Mouse (Mus musculus) CH12.LX (cell line): ENCODE measurements at regions not wholly inside any gene's neighbourhood (a gene's known extent, or its start where the extent isn't known, plus 50 kb on each side); places are given as distances from the start of the nearest gene placed in this dataset.

Experiments
- DNase-seq: peaks from one replicate; pipeline ENCODE4 v3.0.0-alpha.2; 2013; ENCODE audit errors: extremely low read depth
- H3K27ac ChIP-seq: 2 replicates; pipeline ENCODE4 v1.5.1; 2012; ENCODE audit warnings: low read depth, mild to moderate bottlenecking, control low read depth, moderate library complexity; ENCODE audit not compliant: insufficient read depth
- H3K27me3 ChIP-seq: replicated peaks from 2 replicates; pipeline ENCODE3; 2012; ENCODE audit warnings: inconsistent platforms
- H3K36me3 ChIP-seq, 2 experiments: replicated peaks in 1 of 2; 2 replicates each; pipeline versions ENCODE3 to v1.6.1; 2012; ENCODE audit warnings: inconsistent platforms in 1 of 2, low read length in 1 of 2, mild to moderate bottlenecking in 1 of 2, mixed read lengths in 1 of 2, moderate library complexity in 1 of 2; ENCODE audit not compliant: control insufficient read depth in 1 of 2, insufficient read depth in 1 of 2
- H3K4me1 ChIP-seq, 2 experiments: 2 replicates each; pipeline ENCODE4 v1.6.1; 2012; ENCODE audit warnings: inconsistent platforms in 1 of 2, moderate library complexity in 1 of 2; ENCODE audit not compliant: insufficient read depth in 2 of 2, control insufficient read depth in 1 of 2
- H3K4me2 ChIP-seq: 2 replicates; pipeline ENCODE4 v1.6.1; 2012; ENCODE audit warnings: low read depth, mild to moderate bottlenecking, control low read depth; ENCODE audit not compliant: poor library complexity, insufficient read depth, severe bottlenecking
- H3K4me3 ChIP-seq, 3 experiments: fragments of 150-350 bp in 1 of 3; sonication (generic) in 1 of 3; replicated peaks in 1 of 3; 2 replicates each; pipeline versions ENCODE3 to v1.5.1; 2011 to 2012; ENCODE audit warnings: low read depth in 2 of 3, low read length in 2 of 3, mild to moderate bottlenecking in 2 of 3, moderate library complexity in 2 of 3, control low read depth in 1 of 3, improper control_type of control experiment in 1 of 3, inconsistent platforms in 1 of 3, mixed read lengths in 1 of 3; ENCODE audit not compliant: poor library complexity in 1 of 3
- H3K79me2 ChIP-seq: replicated peaks from 2 replicates; pipeline ENCODE4 v1.6.1; 2012; ENCODE audit warnings: mild to moderate bottlenecking, moderate library complexity; ENCODE audit not compliant: control insufficient read depth, poor library complexity, insufficient read depth, severe bottlenecking; ENCODE audit errors: extremely low read depth
- H3K9ac ChIP-seq: 2 replicates; pipeline ENCODE4 v1.6.1; 2012; ENCODE audit warnings: low read depth, mild to moderate bottlenecking, control low read depth, moderate library complexity; ENCODE audit not compliant: insufficient read depth
- H3K9me3 ChIP-seq: replicated peaks from 2 replicates; pipeline ENCODE3; 2012; ENCODE audit warnings: low read length, inconsistent platforms, mixed read lengths
- BHLHE40 ChIP-seq: IDR thresholded peaks from 2 replicates; pipeline ENCODE4 v1.6.1; 2011; ENCODE audit warnings: mild to moderate bottlenecking, low read depth, low read length, improper control_type of control experiment
- CHD1 ChIP-seq: IDR thresholded peaks from 2 replicates; pipeline ENCODE4 v1.6.1; 2012; ENCODE audit warnings: low read depth, low read length, improper control_type of control experiment, inconsistent platforms
- CHD2 ChIP-seq: IDR thresholded peaks from 2 replicates; pipeline ENCODE4 v1.6.1; 2011; ENCODE audit warnings: low read length, improper control_type of control experiment
- ELF1 ChIP-seq: IDR thresholded peaks from 2 replicates; pipeline ENCODE4 v1.6.1; 2014; ENCODE audit warnings: low read depth, mild to moderate bottlenecking, inconsistent platforms, low read length, improper control_type of control experiment
- EP300 ChIP-seq: IDR thresholded peaks from 2 replicates; pipeline ENCODE4 v1.6.1; 2011; ENCODE audit warnings: low read length, improper control_type of control experiment
- GABPA ChIP-seq: IDR thresholded peaks from 2 replicates; pipeline ENCODE4 v1.6.1; 2012; ENCODE audit warnings: low read depth, low read length, improper control_type of control experiment, inconsistent platforms; ENCODE audit not compliant: insufficient replicate concordance
- HCFC1 ChIP-seq: IDR thresholded peaks from 2 replicates; pipeline ENCODE4 v1.6.1; 2012; ENCODE audit warnings: low read depth, mild to moderate bottlenecking, inconsistent platforms, low read length, improper control_type of control experiment
- JUN ChIP-seq: IDR thresholded peaks from 2 replicates; pipeline ENCODE4 v1.6.1; 2011; ENCODE audit warnings: low read depth, mild to moderate bottlenecking, low read length, improper control_type of control experiment, moderate library complexity; ENCODE audit not compliant: insufficient read depth
- JUND ChIP-seq: conservative IDR thresholded peaks from 2 replicates; pipeline ENCODE4 v1.6.1; 2011; ENCODE audit warnings: low read depth, low read length, improper control_type of control experiment
- MAFK ChIP-seq: IDR thresholded peaks from 2 replicates; pipeline ENCODE4 v1.6.1; 2011; ENCODE audit warnings: low read length, improper control_type of control experiment; ENCODE audit not compliant: insufficient replicate concordance
- MAX ChIP-seq: IDR thresholded peaks from 2 replicates; pipeline ENCODE4 v1.6.1; 2011; ENCODE audit warnings: low read length, improper control_type of control experiment
- MEF2A ChIP-seq: IDR thresholded peaks from 2 replicates; pipeline ENCODE4 v1.6.1; 2014; ENCODE audit warnings: low read depth, mild to moderate bottlenecking, inconsistent platforms, low read length, improper control_type of control experiment, borderline replicate concordance
- NRF1 ChIP-seq: IDR thresholded peaks from 2 replicates; pipeline ENCODE4 v1.6.1; 2014; ENCODE audit warnings: low read depth, mild to moderate bottlenecking, inconsistent platforms, low read length, improper control_type of control experiment, moderate library complexity
- POLR2A ChIP-seq: IDR thresholded peaks from 2 replicates; pipeline ENCODE4 v1.6.1; 2011; ENCODE audit warnings: low read depth, mild to moderate bottlenecking, improper control_type of control experiment, low read length
- POLR2AphosphoS2 ChIP-seq: IDR thresholded peaks from 2 replicates; pipeline ENCODE4 v1.6.1; 2011; ENCODE audit warnings: low read depth, low read length, improper control_type of control experiment
- RAD21 ChIP-seq: IDR thresholded peaks from 2 replicates; pipeline ENCODE4 v1.6.1; 2011; ENCODE audit warnings: low read depth, mild to moderate bottlenecking, low read length, improper control_type of control experiment, moderate library complexity
- SMC3 ChIP-seq: IDR thresholded peaks from 2 replicates; pipeline ENCODE4 v1.6.1; 2011; ENCODE audit warnings: low read depth, low read length, improper control_type of control experiment
- TBP ChIP-seq: conservative IDR thresholded peaks from 2 replicates; pipeline ENCODE4 v1.6.1; 2011; ENCODE audit warnings: low read depth, low read length, improper control_type of control experiment
- USF1 ChIP-seq: IDR thresholded peaks from 2 replicates; pipeline ENCODE4 v1.6.1; 2014; ENCODE audit warnings: low read depth, mild to moderate bottlenecking, inconsistent platforms, low read length, improper control_type of control experiment
- ZKSCAN1 ChIP-seq: IDR thresholded peaks from 2 replicates; pipeline ENCODE4 v1.6.1; 2012; ENCODE audit warnings: low read depth, inconsistent platforms, low read length, improper control_type of control experiment, borderline replicate concordance
- ZMIZ1 ChIP-seq: IDR thresholded peaks from 2 replicates; pipeline ENCODE4 v1.6.1; 2012; ENCODE audit warnings: low read depth, mild to moderate bottlenecking, inconsistent platforms, low read length, improper control_type of control experiment
- ZNF384 ChIP-seq: IDR thresholded peaks from 2 replicates; pipeline ENCODE4 v1.6.1; 2012; ENCODE audit warnings: low read depth, low read length, improper control_type of control experiment, inconsistent platforms
- dilution Hi-C: fragments of 300-500 bp; cut with MboI; formaldehyde crosslinking; loops from 2 replicates; pipeline ENCODE4 v1.14.3; 2020; ENCODE audit warnings: low sequenced_read_pairs; ENCODE audit not compliant: extremely low pct_unique_long_range_greater_than_20kb, extremely low pct_ligation_motif_present
- in situ Hi-C: fragments of 300-500 bp; cut with MboI; formaldehyde crosslinking; loops from 3 replicates; pipeline ENCODE4 v1.14.3; 2019; ENCODE audit warnings: low sequenced_read_pairs, low pct_ligation_motif_present, low pct_unique_long_range_greater_than_20kb, mixed read lengths

- H3K27me3 ChIP-seq, result no peaks in the 10 kb centered on the region
- no peak overlapping the region for H3K9ac ChIP-seq
- H3K9me3 ChIP-seq, result peaks cover 6% of the 10 kb centered on the region
- no peak for DNase-seq
- H3K4me2 ChIP-seq, result no peak overlapping the region
- no peak overlapping the region for H3K4me3 ChIP-seq
- H3K79me2 ChIP-seq, result no peaks in the 10 kb centered on the region
- H3K27ac ChIP-seq, result no peak overlapping the region
- dilution Hi-C loops (no loop called here), in situ Hi-C loops (no loop called here)
- H3K36me3 ChIP-seq, result no peaks in the 10 kb centered on the region
- TF ChIP-seq MAX, result no peak
- TF ChIP-seq JUN, result no peak
- no peak for TF ChIP-seq ELF1
- no peak for TF ChIP-seq EP300
- no peak for TF ChIP-seq TBP
- no peak for TF ChIP-seq CHD2
- no peak for TF ChIP-seq JUND
- TF ChIP-seq ZKSCAN1, result no peak
- TF ChIP-seq POLR2A, result no peak
- TF ChIP-seq ZNF384, result no peak
- no peak for TF ChIP-seq CHD1
- no peak for TF ChIP-seq RAD21
- TF ChIP-seq BHLHE40, result no peak
- no peak for TF ChIP-seq HCFC1
- no peak for TF ChIP-seq GABPA
- no peak for TF ChIP-seq POLR2AphosphoS2
- no peak for TF ChIP-seq MAFK
- TF ChIP-seq, all 38 proteins: peak for 0
- no peaks in the 10 kb centered on the region for H3K4me1 ChIP-seq
These were observed 135.8 kb upstream of the Phactr1 start for GRCm38 (mm10) chr13:42544536-42545094.

- in situ Hi-C loops, result no loop called here
These were observed 134.0 kb upstream of the Phactr1 start for GRCm38 (mm10) chr13:42546389-42546788.

More at GRCm38 (mm10) chr13:42546389-42546788, 134.0 kb upstream of the Phactr1 start:
- no peaks in the 10 kb centered on the region for H3K27me3 ChIP-seq
- DNase-seq, result no peak
- H3K4me1 ChIP-seq, result no peaks in the 10 kb centered on the region
- TF ChIP-seq MEF2A, result no peak
- no peak for TF ChIP-seq POLR2A
- no peak for TF ChIP-seq NRF1
- TF ChIP-seq ZMIZ1, result no peak
- TF ChIP-seq HCFC1, result no peak
- no peak for TF ChIP-seq EP300
- TF ChIP-seq SMC3, result no peak
- no peak for TF ChIP-seq USF1
- H3K27ac ChIP-seq, result no peak overlapping the region
- no peaks in the 10 kb centered on the region for H3K36me3 ChIP-seq
- no peak overlapping the region for H3K4me3 ChIP-seq
- H3K9me3 ChIP-seq, result no peaks in the 10 kb centered on the region
- no peaks in the 10 kb centered on the region for H3K79me2 ChIP-seq
- dilution Hi-C loops, result no loop called here
- no peak overlapping the region for H3K9ac ChIP-seq
- H3K4me2 ChIP-seq, result no peak overlapping the region
